Mouse (Mus musculus) hematopoietic stem cell, adult 5-6 weeks (primary cell): ENCODE measurements around the gene Arhgef28. TPM values are rescaled to one million over a fixed set of nuclear protein-coding genes. Genes with fewer than 3 reads are reported as not detected.

Source experiments
- ATAC-seq, 2 experiments: fragments of 125-278 bp in 1 of 2; replicated peaks in 1 of 2; 2 replicates each; pipeline ENCODE4 v1.8.0; 2016 to 2017; ENCODE audit warnings: inconsistent platforms in 2 of 2, mild to moderate bottlenecking in 2 of 2, moderate number of reproducible peaks in 2 of 2, low read depth in 1 of 2, moderate TSS enrichment in 1 of 2; ENCODE audit not compliant: low FRiP score in 2 of 2, poor library complexity in 2 of 2, severe bottlenecking in 2 of 2, insufficient read depth in 1 of 2, low TSS enrichment in 1 of 2
- total RNA-seq: library from RNA; stranded (forward); fragments of 172-1452, 232-1000 nt; gene quantifications from 2 replicates; pipeline ENCODE4 v1.2.3, GENCODE M21; 2017

Gene Arhgef28
- 8.5 and 17.9 TPM in 2 replicates for total RNA-seq

GRCm38 (mm10) chr13:98205771-98206545 is at the start of gene Arhgef28:
Arhgef28 (minus strand) TSS chr13:98206439.
- peak; percentile 77 to 84 for ATAC-seq

- ATAC-seq = no peak
Measured at GRCm38 (mm10) chr13:98254921-98255320, 48.7 kb upstream of the Arhgef28 start.

DNA sequence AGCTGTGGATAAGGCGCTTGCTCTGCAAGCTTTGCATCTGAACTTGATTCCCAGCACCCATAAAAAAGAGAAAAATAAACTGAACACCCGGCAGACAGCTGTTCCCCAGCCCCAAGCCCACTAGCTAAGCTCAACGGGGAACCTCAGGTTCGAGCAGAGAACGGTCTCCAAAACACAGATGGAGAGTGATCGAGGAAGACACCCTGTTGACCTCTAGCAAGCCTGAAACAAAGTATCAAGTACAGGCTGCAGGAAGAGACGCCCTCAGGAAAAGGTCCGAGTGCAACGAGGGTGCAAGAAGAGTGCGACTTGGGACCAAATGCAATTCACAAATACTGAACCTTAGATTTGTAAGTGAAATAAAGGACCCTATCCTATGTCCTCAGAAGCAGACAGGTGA is 43.4 kb upstream of the Arhgef28 start:
- ATAC-seq = no peak

- ATAC-seq = no peak
Measured at GRCm38 (mm10) chr13:98245386-98245785, 39.1 kb upstream of the Arhgef28 start.

DNA sequence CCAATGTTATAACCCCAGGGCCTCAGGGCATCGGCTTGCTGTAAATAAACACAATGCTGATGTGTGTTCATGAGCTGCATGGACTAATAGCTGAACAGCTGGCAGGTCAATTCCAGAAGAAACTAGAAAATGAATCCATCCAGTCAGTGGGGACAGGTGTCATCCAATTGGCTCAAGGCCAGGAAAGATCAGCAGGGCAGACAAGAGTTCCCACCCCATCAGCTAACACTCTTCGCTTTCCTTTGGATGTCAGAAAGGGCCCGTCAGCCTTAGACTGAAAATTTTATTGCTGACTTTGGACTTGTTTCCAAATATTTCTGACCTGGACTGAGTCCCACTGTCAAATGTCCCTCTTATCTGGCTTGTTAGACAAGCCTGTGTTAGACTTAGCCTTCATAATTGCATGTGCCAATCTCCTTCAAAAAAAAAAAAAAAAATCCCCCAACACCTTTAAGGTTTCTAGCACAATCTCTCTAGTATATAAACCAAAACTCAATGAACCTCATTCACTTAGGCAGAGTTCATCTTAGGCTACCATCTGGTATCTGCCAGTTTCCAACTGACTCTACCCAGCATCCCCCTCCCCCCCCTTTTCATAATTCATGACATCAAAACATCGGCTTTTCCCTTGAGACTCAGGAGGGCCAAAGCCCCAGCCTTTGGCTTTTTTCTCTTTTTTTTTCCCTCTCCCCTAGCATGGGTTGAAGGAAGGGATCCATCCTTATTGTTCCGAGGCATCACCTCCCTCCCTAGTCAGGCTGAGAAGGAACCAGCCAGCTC is 38.5 kb upstream of the Arhgef28 start:
- ATAC-seq = no peak

DNA sequence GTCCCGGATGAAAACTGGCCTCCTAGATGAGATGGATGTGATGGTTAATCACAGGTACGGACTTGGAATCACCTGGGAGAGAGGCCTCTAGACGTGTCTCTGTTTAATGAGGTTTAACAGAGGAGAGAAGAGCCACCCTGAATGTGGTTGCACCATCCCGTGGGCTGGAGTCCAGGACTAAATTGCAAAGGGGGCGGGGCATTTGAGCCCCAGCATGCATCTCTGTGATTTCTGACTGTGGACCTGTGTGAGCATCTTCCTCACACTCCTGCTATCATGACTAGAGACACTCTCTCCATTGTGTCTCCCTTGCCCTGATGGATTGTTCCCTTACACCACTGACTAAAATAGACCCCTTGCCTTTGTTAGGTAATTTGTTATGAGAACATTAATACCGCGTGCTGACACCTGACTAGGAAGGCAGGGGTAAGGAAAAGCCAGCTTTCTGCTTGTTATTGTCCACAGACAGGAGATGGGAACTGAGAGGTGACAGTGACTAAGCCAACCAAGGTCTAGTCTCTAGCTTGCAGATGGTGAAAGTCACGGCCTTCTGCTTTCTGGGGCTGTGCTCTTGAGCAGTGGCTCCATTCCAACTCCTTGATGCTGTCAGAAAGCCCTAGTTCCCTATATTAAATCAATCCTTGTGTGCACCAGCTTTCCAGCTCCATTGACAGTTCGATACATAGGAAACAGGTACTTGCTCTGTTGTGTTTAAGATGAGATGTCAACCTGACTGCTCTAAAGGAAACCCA is 35.5 kb upstream of the Arhgef28 start:
- peak in 1 of 2 experiments; percentile 25; a peak in 1 of 4 replicates for ATAC-seq

DNA sequence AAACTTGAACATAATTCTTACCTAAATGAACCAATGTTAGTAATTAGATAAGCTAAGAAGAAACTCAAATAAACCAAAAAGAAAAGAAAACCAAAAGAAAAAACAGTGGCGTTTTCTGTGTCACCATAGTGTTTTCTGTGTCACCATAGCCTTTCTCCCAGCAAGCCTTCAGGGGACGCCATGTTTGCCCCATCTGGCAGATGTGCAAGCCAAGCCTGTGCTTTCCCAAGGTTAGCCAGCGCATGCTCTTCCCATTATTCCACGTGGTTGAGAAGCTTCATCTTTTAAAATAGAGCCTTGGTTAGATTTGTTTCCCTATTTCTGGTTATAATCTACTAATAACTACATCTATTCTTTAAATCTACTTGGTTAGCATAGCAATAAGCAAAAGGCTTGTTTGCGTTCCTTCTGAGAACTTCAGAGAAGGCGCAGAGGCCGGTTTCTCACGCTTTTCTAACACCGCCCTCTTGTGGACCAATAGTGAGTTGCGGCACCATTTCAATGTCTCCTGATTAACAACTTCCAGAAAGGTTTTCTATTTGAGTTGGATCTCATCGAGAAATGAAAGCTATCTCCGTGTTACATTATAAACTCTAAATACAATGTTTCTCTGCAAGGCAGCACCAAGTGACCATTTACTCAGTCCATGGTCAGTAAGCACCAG is 33.9 kb upstream of the Arhgef28 start:
- peak; percentile 67 to 71; a peak in 2 of 4 replicates for ATAC-seq

- no peak for ATAC-seq
Measured at GRCm38 (mm10) chr13:98235451-98235850, 29.2 kb upstream of the Arhgef28 start.

DNA sequence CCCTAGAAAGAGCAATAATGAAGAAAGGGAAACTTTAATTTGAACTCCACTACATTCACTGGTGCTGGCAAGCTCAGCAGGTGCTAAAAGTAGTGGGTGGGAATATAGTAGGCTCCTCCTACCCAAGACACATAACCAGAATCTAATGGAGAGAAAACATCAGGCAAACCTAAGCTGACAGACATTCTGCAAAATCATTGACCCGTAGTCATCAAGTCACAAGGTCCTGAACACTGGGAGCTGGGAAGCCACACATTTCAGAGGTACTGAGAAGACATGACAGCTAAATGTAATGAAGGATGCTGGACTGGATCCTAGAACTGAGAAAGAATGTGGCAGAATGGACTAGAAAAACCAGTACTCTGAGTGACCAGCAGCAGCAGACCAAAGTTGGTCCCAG is 24.3 kb upstream of the Arhgef28 start:
- ATAC-seq = no peak

- ATAC-seq = no peak
Measured at GRCm38 (mm10) chr13:98226225-98226624, 20.0 kb upstream of the Arhgef28 start.

- peak; percentile 74 to 83 for ATAC-seq
Measured at GRCm38 (mm10) chr13:98222848-98223247, 16.6 kb upstream of the Arhgef28 start.

- no peak for ATAC-seq
Measured at GRCm38 (mm10) chr13:98210137-98210536, 3.9 kb upstream of the Arhgef28 start.

DNA sequence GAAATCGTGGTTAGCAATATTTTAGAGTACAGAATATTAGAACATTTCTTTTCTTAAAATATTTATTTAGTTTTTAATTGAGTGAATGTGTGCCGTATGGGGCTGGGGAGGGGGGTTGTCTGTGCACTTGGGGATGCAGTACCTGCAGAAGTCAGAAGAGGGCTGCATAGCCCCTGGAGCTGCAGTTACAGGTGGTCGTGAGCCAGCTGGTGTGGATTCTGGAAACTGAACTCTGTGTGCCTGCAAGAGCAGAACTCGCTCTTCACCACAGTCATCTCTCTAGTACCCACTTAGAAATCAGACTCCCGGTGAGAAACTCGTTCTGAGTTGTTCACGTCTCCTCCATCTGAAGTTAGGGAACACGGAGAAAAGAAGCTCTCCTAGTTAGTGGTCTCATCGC is 2.6 kb upstream of the Arhgef28 start:
- ATAC-seq = peak in 1 of 2 experiments; percentile 58; a peak in 1 of 4 replicates

DNA sequence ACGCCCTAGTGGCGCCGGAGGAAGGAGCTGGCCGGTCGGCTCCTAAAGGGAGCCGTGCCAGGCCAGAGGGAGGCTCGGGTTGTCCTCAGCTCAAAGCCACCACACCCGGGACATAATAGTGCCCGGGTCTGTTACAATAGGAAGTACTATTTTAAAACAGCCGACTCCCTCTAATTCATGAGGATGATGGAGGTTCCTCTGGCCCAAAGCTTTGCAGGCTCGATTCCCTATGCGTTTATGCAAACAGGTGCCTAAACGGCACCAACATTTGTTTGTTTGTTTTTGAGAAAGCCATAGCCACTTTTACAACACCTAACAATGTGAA is 269 bp upstream of the Arhgef28 start:
- ATAC-seq = no peak

- no peak for ATAC-seq
Measured at GRCm38 (mm10) chr13:98205111-98205510, 1.1 kb downstream of the Arhgef28 start.

GRCm38 (mm10) chr13:98204371-98204770 is 1.9 kb downstream of the Arhgef28 start:
- no peak for ATAC-seq

- ATAC-seq = no peak
Measured at GRCm38 (mm10) chr13:98201436-98201835, 4.8 kb downstream of the Arhgef28 start.
